Mouse (Mus musculus) liver, embryonic 13.5 days (tissue): ENCODE measurements at regions not wholly inside any gene's neighbourhood (a gene's known extent, or its start where the extent isn't known, plus 50 kb on each side); places are given as distances from the start of the nearest gene placed in this dataset.

Source experiments
- ATAC-seq: fragments of 200-750 bp; cut with Nextera tagmentation; 2 replicates; pipeline ENCODE4 v1.8.0; 2017; ENCODE audit warnings: low read depth, mild to moderate bottlenecking, moderate number of reproducible peaks, moderate library complexity
- DNase-seq: peaks from one replicate; pipeline ENCODE4 v3.0.0; 2022
- H3K27ac ChIP-seq: fragments of 300-500 bp; sonication (generic); 2 replicates; pipeline ENCODE4 v1.5.1; 2015; ENCODE audit warnings: moderate library complexity, mild to moderate bottlenecking, inconsistent platforms
- H3K27me3 ChIP-seq: fragments of 300-500 bp; sonication (generic); 2 replicates; pipeline ENCODE4 v1.6.1; 2015; ENCODE audit warnings: mild to moderate bottlenecking, inconsistent platforms
- H3K36me3 ChIP-seq: fragments of 300-500 bp; sonication (generic); 2 replicates; pipeline ENCODE4 v1.6.1; 2015; ENCODE audit warnings: mild to moderate bottlenecking, inconsistent platforms
- H3K4me1 ChIP-seq: fragments of 300-500 bp; sonication (generic); replicated peaks from 2 replicates; pipeline ENCODE4 v1.6.1; 2015; ENCODE audit warnings: inconsistent platforms
- H3K4me2 ChIP-seq: fragments of 300-500 bp; sonication (generic); 2 replicates; pipeline ENCODE4 v1.6.1; 2015; ENCODE audit warnings: inconsistent platforms, mild to moderate bottlenecking, moderate library complexity
- H3K4me3 ChIP-seq: fragments of 300-500 bp; sonication (generic); replicated peaks from 2 replicates; pipeline ENCODE4 v1.5.1; 2015; ENCODE audit warnings: mild to moderate bottlenecking, inconsistent platforms
- H3K9ac ChIP-seq: fragments of 300-500 bp; sonication (generic); 2 replicates; pipeline ENCODE4 v1.6.1; 2015; ENCODE audit warnings: mild to moderate bottlenecking, inconsistent platforms
- H3K9me3 ChIP-seq: fragments of 300-500 bp; sonication (generic); replicated peaks from 2 replicates; pipeline ENCODE4 v1.6.1; 2016; ENCODE audit warnings: inconsistent platforms
- WGBS: fragments of 180-500 bp; shearing (Covaris S2); methylation state at CpG from one replicate; pipeline ENCODE4 v1.1.7; 2015; ENCODE audit not compliant: insufficient replicate concordance; 5-methylcytosine and 5-hydroxymethylcytosine counted together

GRCm38 (mm10) chr3:38034138-38034537 lies 309.8 kb upstream of the Gm5148 start:
- DNase-seq, result no peak
- H3K27ac ChIP-seq, result no peak overlapping the region
- no peak for ATAC-seq

GRCm38 (mm10) chr3:38014768-38015167 lies 290.5 kb upstream of the Gm5148 start:
- H3K9ac ChIP-seq, result no peak overlapping the region
- no peaks in the 10 kb centered on the region for H3K9me3 ChIP-seq
- DNase-seq, result no peak
- no peak overlapping the region for H3K27ac ChIP-seq
- no peak overlapping the region for H3K4me2 ChIP-seq
- H3K4me1 ChIP-seq, result no peaks in the 10 kb centered on the region
- H3K27me3 ChIP-seq, result no peaks in the 10 kb centered on the region
- H3K4me3 ChIP-seq, result no peak overlapping the region
- no peak for ATAC-seq
- WGBS, result 20% methylated on average over 1 of the region's 1 CpGs
- H3K36me3 ChIP-seq, result no peaks in the 10 kb centered on the region

More at GRCm38 (mm10) chr3:38034138-38034537, 309.8 kb upstream of the Gm5148 start:
- Histone ChIP-seq H3K4me1 (no peaks in the 10 kb centered on the region), H3K4me3 (no peak overlapping the region), H3K4me2 (no peak overlapping the region), H3K9ac (no peak overlapping the region), H3K27me3 (no peaks in the 10 kb centered on the region), H3K9me3 (no peaks in the 10 kb centered on the region), H3K36me3 (no peaks in the 10 kb centered on the region)
- 55% methylated on average over 3 of the region's 3 CpGs for WGBS

DNA sequence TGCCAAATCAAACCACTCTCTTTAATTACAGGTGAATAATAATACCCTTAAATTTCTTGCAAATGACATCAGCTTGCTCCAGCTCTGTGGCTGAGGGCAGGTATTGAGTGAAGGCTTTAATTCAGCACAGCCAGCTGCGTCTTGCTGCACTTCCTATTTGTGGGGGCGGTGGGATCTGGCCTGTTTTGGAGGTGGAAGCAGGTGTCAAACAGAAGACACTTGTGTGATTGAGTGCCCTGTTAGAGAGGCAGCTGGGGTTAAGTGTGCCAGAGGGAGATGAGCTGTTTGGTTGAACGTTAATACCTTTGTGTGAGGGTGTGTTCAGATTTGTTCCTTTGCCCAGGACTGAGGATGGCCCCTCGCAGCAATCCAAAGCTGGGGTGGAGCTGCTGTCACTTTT lies 284.9 kb upstream of the Gm5148 start:
- no peaks in the 10 kb centered on the region for H3K27me3 ChIP-seq
- H3K4me1 ChIP-seq, result no peaks in the 10 kb centered on the region
- H3K4me3 ChIP-seq, result no peak overlapping the region
- no peak overlapping the region for H3K9ac ChIP-seq
- no peaks in the 10 kb centered on the region for H3K36me3 ChIP-seq
- no peak for ATAC-seq
- H3K4me2 ChIP-seq, result no peak overlapping the region
- H3K27ac ChIP-seq, result no peak overlapping the region
- WGBS, result 41% methylated on average over 4 of the region's 4 CpGs
- no peak for DNase-seq
- no peaks in the 10 kb centered on the region for H3K9me3 ChIP-seq

- Histone ChIP-seq H3K27me3 (no peaks in the 10 kb centered on the region), H3K4me1 (no peaks in the 10 kb centered on the region), H3K9me3 (no peaks in the 10 kb centered on the region), H3K4me3 (no peak overlapping the region), H3K36me3 (no peaks in the 10 kb centered on the region), H3K9ac (no peak overlapping the region), H3K27ac (no peak overlapping the region), H3K4me2 (no peak overlapping the region)
- ATAC-seq (no peak), DNase-seq (no peak)
- 27% methylated on average over 7 of the region's 7 CpGs for WGBS
Measured at GRCm38 (mm10) chr3:38008321-38008720, 284.0 kb upstream of the Gm5148 start.

GRCm38 (mm10) chr3:38007626-38008025 lies 283.3 kb upstream of the Gm5148 start:
- no peak overlapping the region for H3K27ac ChIP-seq
- no peak overlapping the region for H3K9ac ChIP-seq
- 32% methylated on average over 1 of the region's 1 CpGs for WGBS
- no peaks in the 10 kb centered on the region for H3K36me3 ChIP-seq
- H3K4me3 ChIP-seq, result no peak overlapping the region
- H3K4me2 ChIP-seq, result no peak overlapping the region
- H3K9me3 ChIP-seq, result no peaks in the 10 kb centered on the region
- DNase-seq (no peak), ATAC-seq (no peak)
- no peaks in the 10 kb centered on the region for H3K4me1 ChIP-seq
- no peaks in the 10 kb centered on the region for H3K27me3 ChIP-seq

GRCm38 (mm10) chr3:38002275-38002674 lies 278.0 kb upstream of the Gm5148 start:
- Histone ChIP-seq H3K4me3 (no peak overlapping the region), H3K9me3 (no peaks in the 10 kb centered on the region), H3K9ac (no peak overlapping the region), H3K4me2 (no peak overlapping the region), H3K27me3 (no peaks in the 10 kb centered on the region), H3K36me3 (no peaks in the 10 kb centered on the region), H3K4me1 (no peaks in the 10 kb centered on the region), H3K27ac (no peak overlapping the region)
- ATAC-seq (no peak), DNase-seq (no peak)
- 79% methylated on average over 10 of the region's 10 CpGs for WGBS

- no peak for ATAC-seq
Measured at GRCm38 (mm10) chr3:37999779-38000178, 275.5 kb upstream of the Gm5148 start.

DNA sequence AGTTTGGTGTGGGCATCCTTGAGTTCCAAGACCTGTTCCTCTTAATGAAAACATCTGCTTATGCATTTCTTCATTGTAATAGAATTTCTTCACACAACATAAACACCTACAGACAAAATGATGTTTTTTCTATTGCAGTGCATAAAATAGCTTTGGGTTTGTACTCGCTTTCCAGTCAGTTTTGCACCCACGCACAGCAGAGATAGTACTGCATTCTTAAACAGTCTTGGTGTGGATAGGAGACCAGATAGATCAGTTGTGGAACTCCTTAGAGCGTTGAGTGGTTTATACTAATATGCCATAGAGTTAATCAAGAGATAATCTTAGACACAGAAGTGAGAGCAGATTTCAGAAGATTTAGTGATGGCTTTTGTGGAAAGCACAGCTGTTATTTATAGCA lies 273.7 kb upstream of the Gm5148 start:
- WGBS, result 65% methylated on average over 3 of the region's 3 CpGs
- Histone ChIP-seq H3K27ac (no peak overlapping the region), H3K9ac (no peak overlapping the region), H3K4me2 (no peak overlapping the region), H3K36me3 (no peaks in the 10 kb centered on the region), H3K4me3 (no peak overlapping the region), H3K4me1 (no peaks in the 10 kb centered on the region), H3K9me3 (no peaks in the 10 kb centered on the region), H3K27me3 (no peaks in the 10 kb centered on the region)
- ATAC-seq, result no peak
- DNase-seq, result no peak

More at GRCm38 (mm10) chr3:37999779-38000178, 275.5 kb upstream of the Gm5148 start:
- Histone ChIP-seq H3K9ac (no peak overlapping the region), H3K9me3 (no peaks in the 10 kb centered on the region), H3K27ac (no peak overlapping the region), H3K27me3 (no peaks in the 10 kb centered on the region), H3K4me1 (no peaks in the 10 kb centered on the region), H3K36me3 (no peaks in the 10 kb centered on the region), H3K4me2 (no peak overlapping the region), H3K4me3 (no peak overlapping the region)
- 64% methylated on average over 1 of the region's 1 CpGs for WGBS
- DNase-seq, result no peak

- 82% methylated on average over 6 of the region's 6 CpGs for whole genome bisulfite sequencing
- DNase-seq, result no peak
- no peak overlapping the region for H3K4me2 ChIP-seq
Measured at GRCm38 (mm10) chr3:37989992-37990391, 265.7 kb upstream of the Gm5148 start.

DNA sequence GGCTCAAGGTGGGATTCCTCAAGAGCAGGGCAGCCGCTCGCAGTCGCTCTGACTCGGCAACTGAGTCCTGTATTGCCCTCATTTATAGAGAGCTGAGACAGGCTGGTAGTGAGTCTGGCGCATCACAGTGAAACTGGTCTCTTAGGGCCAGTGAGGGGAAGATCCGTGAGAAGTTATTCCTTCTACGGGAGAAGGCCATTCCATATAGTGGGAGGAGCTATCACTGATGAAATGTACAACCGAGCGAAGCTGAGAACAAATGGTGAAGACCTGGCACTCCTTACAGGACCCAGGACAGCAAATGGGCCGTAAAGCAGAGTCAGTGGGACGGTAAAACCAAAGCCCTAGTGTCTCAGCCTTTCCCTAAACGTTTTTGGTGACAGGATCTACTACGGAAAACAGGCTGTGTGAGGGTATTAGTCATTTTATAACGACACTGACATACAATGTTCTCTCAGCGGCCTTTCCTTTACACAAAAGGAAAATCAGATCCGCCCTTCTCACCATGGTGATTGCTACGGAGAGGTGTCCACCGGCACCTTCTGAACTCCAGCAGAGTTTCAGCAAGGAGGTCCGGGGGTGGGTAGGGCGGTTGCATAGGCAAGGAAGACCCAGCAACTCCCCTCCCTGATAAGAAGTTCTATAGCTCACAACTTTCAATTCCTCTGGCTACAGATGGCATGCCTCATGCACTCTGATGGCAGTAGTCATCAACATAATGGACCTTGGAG lies 263.6 kb upstream of the Gm5148 start:
- Histone ChIP-seq H3K27me3 (no peaks in the 10 kb centered on the region), H3K4me3 (no peak overlapping the region), H3K27ac (no peak overlapping the region), H3K4me2 (no peak overlapping the region), H3K36me3 (no peaks in the 10 kb centered on the region), H3K4me1 (no peaks in the 10 kb centered on the region), H3K9me3 (no peaks in the 10 kb centered on the region), H3K9ac (no peak overlapping the region)
- no peak for DNase-seq
- ATAC-seq, result no peak
- WGBS, result 65% methylated on average over 20 of the region's 20 CpGs

More at GRCm38 (mm10) chr3:37989992-37990391, 265.7 kb upstream of the Gm5148 start:
- Histone ChIP-seq H3K9ac (no peak overlapping the region), H3K4me3 (no peak overlapping the region), H3K36me3 (no peaks in the 10 kb centered on the region), H3K4me1 (no peaks in the 10 kb centered on the region), H3K27me3 (no peaks in the 10 kb centered on the region), H3K27ac (no peak overlapping the region), H3K9me3 (no peaks in the 10 kb centered on the region)
- no peak for ATAC-seq

DNA sequence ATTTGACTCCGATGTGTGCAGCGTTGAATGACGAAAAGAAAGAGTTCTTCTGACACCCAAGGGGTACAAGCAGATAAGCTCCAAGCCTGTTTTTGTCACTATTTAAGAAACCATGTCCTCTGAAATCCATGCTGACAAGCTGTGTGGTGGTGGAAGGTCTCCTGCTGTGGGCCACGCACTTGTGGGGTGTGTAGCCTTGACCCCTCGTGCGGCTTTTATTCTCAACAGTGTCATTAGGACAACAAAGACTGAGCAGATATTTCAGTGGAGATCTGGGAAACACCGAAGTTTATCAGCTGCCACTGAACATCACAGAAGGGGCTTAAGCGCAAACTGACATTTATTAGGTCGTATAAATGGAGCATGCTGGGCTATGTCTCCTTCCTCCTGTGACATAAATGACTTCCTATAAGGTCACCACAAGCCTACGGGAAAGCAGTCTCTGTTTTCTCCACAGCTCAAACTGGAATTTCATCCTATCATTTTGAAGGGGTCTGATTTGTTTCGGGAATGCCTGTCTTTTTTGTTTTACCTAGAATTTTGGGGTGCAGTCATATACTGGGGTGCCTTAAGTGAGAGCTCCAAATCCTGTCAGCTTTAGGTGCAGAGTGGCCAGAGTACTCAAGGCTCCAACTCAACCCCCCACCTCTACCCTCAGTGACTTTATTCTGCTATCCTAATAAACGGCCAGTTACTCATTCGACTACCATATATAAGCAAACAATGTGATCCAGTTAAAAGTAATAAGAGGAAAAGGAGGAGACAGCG lies 262.9 kb upstream of the Gm5148 start:
- no peaks in the 10 kb centered on the region for H3K27me3 ChIP-seq
- no peak overlapping the region for H3K9ac ChIP-seq
- DNase-seq (no peak), ATAC-seq (no peak)
- H3K4me2 ChIP-seq, result no peak overlapping the region
- 61% methylated on average over 14 of the region's 14 CpGs for WGBS
- no peaks in the 10 kb centered on the region for H3K9me3 ChIP-seq
- no peak overlapping the region for H3K4me3 ChIP-seq
- H3K36me3 ChIP-seq, result no peaks in the 10 kb centered on the region
- H3K27ac ChIP-seq, result no peak overlapping the region
- no peaks in the 10 kb centered on the region for H3K4me1 ChIP-seq

DNA sequence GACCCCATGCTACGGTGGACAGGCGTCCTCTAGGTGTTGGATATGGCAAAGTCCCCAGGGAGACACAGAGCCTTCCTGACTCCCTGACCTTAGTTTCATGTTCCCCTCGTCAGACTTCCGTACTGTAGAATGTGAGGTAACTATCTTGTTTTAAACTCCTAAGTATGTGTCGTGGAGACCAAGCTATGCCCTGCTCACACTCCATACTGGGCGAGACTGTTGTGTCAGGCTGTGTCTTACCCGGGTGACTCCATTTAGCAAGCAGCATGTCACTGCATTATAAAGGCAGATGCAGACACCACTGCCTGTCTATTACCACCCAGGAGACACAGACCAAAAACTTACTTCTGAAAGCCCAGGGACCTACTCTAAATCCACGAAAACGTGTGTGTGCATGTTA lies 260.4 kb upstream of the Gm5148 start:
- 59% methylated on average over 9 of the region's 9 CpGs for WGBS
- Histone ChIP-seq H3K36me3 (no peaks in the 10 kb centered on the region), H3K9me3 (no peaks in the 10 kb centered on the region), H3K4me3 (no peak overlapping the region), H3K4me2 (no peak overlapping the region), H3K9ac (no peak overlapping the region), H3K27ac (no peak overlapping the region), H3K4me1 (no peaks in the 10 kb centered on the region), H3K27me3 (no peaks in the 10 kb centered on the region)
- ATAC-seq (no peak), DNase-seq (no peak)
